Mouse (Mus musculus) thymus, adult 2 months (tissue): Measurements from ENCODE around the gene Irs2.

Experiments
- CTCF ChIP-seq: fragments of 200-500 bp; IDR thresholded peaks from 2 replicates; pipeline ENCODE4 v1.5.1; 2012; ENCODE audit warnings: mild to moderate bottlenecking, control low read depth, low read length, moderate library complexity, borderline replicate concordance; ENCODE audit not compliant: control insufficient read depth, poor library complexity, insufficient read depth; ENCODE audit errors: extremely low read depth
- POLR2A ChIP-seq: fragments of 200-500 bp; IDR thresholded peaks from 2 replicates; pipeline ENCODE4 v1.6.1; 2012; ENCODE audit warnings: mild to moderate bottlenecking, low read length, control low read depth, moderate library complexity; ENCODE audit not compliant: control insufficient read depth, poor library complexity, insufficient read depth; ENCODE audit errors: extremely low read depth

DNA sequence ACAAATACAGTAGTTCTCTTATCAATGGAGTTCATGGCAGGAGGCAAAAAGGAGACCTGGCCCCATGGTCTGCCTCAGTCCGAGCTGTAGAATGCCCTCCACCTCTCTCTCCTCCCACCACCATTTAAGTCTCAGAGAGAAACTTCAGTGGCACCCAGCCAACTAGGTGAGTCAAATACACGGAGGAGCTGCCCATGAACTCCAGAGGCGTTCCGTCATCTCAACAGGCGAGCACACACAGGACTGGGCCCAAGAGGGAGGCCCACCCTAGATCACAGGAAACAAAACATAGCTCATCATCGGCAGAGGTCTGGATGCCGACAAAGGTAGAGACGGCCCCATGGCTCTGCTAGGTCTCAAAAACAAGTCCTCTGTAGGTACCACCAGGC is 47.9 kb upstream of the Irs2 start:
- TF ChIP-seq CTCF (no peak), POLR2A (no peak)
